Mouse (Mus musculus): ENCODE measurements around the gene Taar7f.

DNA sequence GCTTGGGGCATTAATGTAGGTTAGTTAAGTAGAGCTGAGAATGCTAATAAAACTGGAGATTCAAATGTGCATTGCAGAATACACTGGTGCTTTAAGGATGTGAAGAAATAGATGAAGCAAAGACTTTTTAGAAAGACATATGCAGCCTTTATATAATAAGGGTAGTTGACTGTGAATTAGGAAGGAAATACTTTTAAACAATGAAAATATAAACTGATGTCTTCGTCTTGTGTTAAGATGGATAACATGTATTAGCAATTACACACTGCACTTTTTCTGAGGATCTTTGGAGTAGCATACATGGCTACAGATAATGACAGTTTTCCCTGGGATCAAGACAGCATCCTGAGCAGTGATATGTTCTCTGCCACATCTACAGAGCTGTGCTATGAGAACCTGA is 49.7 kb upstream of the Taar7f start, which contains the start of gene Taar7b:
- TF ChIP-seq TCF12 (IDR thresholded peaks at IDR 0.05; ENCODE audit: insufficient read depth, poor library complexity, severe bottlenecking) (no peak), POLR2A (IDR thresholded peaks at IDR 0.05; ENCODE audit: insufficient read length, low read depth) (no peak), MYOD1 (IDR thresholded peaks at IDR 0.05; ENCODE audit: control insufficient read depth in 1 of 3, insufficient read length in 2 of 3, low read depth in 2 of 3) (no peak), REST (IDR thresholded peaks at IDR 0.05; ENCODE audit: insufficient read depth, insufficient read length) (no peak), USF1 (IDR thresholded peaks at IDR 0.05; ENCODE audit: low read depth) (no peak), E2F4 (IDR thresholded peaks at IDR 0.05; ENCODE audit: insufficient read depth) (no peak), MYOG (IDR thresholded peaks at IDR 0.05; ENCODE audit: control insufficient read depth in 1 of 3, insufficient read depth in 1 of 3, insufficient read length in 2 of 3, low read depth in 2 of 3) (no peak), POLR2AphosphoS2 (IDR thresholded peaks at IDR 0.05; ENCODE audit: insufficient read length, low read depth) (no peak), SRF (IDR thresholded peaks at IDR 0.05; ENCODE audit: control insufficient read depth, insufficient read length, low read depth) (no peak)

Measured in myocyte (in vitro differentiated cells).